In genomic region chr2:142544937-142545336, GRCm38 (mm10) we compare ENCODE assay signal across 16 mouse cellular contexts.
DNase-seq lines count a peak whose midpoint lies in the region; ATAC-seq lines count a peak whose summit lies in the region.
"Had no signal": no experiment of that assay in that cellular context is flagged by ENCODE, and none has a peak within 500 bp of the region (broad histone marks: within the 10 kb centered on the region; RNA-seq: fewer than 3 reads in every experiment).

No protein-coding gene starts in this region.

- H3K4me3 ChIP-seq in forebrain, embryonic 15.5 days, result no peak overlapping the region
- H3K4me3 ChIP-seq in forebrain, embryonic 11.5 days (ENCODE audit: low read depth, low read length), result no peak overlapping the region
- H3K4me3 ChIP-seq in forebrain, embryonic 16.5 days (replicated peaks; ENCODE audit: low read length), result no peak overlapping the region
- H3K4me3 ChIP-seq: heart, embryonic 13.5 days; liver, embryonic 12.5 days; neural tube, embryonic 13.5 days had no signal

- H3K36me3 ChIP-seq in forebrain, embryonic 15.5 days, result no peaks in the 10 kb centered on the region
- H3K36me3 ChIP-seq in forebrain, embryonic 11.5 days (ENCODE audit: control insufficient read depth, insufficient read depth, low read length), result no peaks in the 10 kb centered on the region
- no peaks in the 10 kb centered on the region for H3K36me3 ChIP-seq in forebrain, embryonic 16.5 days (ENCODE audit: control insufficient read depth, insufficient read depth)
- H3K36me3 ChIP-seq: heart, embryonic 13.5 days; liver, embryonic 12.5 days; neural tube, embryonic 13.5 days had no signal

- H3K4me1 ChIP-seq in forebrain, embryonic 15.5 days, result no peaks in the 10 kb centered on the region
- no peaks in the 10 kb centered on the region for H3K4me1 ChIP-seq in forebrain, embryonic 11.5 days (replicated peaks; ENCODE audit: control insufficient read depth, insufficient read depth, low read length)
- H3K4me1 ChIP-seq in forebrain, embryonic 16.5 days (replicated peaks; ENCODE audit: control insufficient read depth, insufficient read depth, low read length), result 0 out of 2 replicates have a peak, but pooled peaks cover 2% of the 10 kb centered on the region
- H3K4me1 ChIP-seq: heart, embryonic 13.5 days; liver, embryonic 12.5 days; neural tube, embryonic 13.5 days had no signal

- H3K9me3 ChIP-seq in forebrain, embryonic 15.5 days, result no peaks in the 10 kb centered on the region
- H3K9me3 ChIP-seq in forebrain, embryonic 11.5 days (ENCODE audit: control insufficient read depth, low read length), result no peaks in the 10 kb centered on the region
- H3K9me3 ChIP-seq in forebrain, embryonic 16.5 days (ENCODE audit: control insufficient read depth, low read length), result no peaks in the 10 kb centered on the region
- H3K9me3 ChIP-seq: heart, embryonic 13.5 days; liver, embryonic 12.5 days; neural tube, embryonic 13.5 days had no signal

- H3K27me3 ChIP-seq in forebrain, embryonic 15.5 days, result no peaks in the 10 kb centered on the region
- no peaks in the 10 kb centered on the region for H3K27me3 ChIP-seq in forebrain, embryonic 11.5 days (ENCODE audit: control insufficient read depth, insufficient read depth, low read length)
- H3K27me3 ChIP-seq in forebrain, embryonic 16.5 days (replicated peaks; ENCODE audit: control insufficient read depth, insufficient read depth, low read length), result no peaks in the 10 kb centered on the region
- H3K27me3 ChIP-seq: heart, embryonic 13.5 days; liver, embryonic 12.5 days; neural tube, embryonic 13.5 days had no signal

- WGBS in forebrain, embryonic 15.5 days, result 51% methylated on average over 6 of the region's 6 CpGs
- 89% methylated on average over 6 of the region's 6 CpGs for WGBS in forebrain, embryonic 11.5 days
- WGBS in forebrain, embryonic 16.5 days, result 51% methylated on average over 6 of the region's 6 CpGs

- no peak overlapping the region for H3K9ac ChIP-seq in forebrain, embryonic 15.5 days (replicated peaks)
- no peak overlapping the region for H3K9ac ChIP-seq in forebrain, embryonic 11.5 days (ENCODE audit: low read length)
- H3K9ac ChIP-seq in forebrain, embryonic 16.5 days (replicated peaks; ENCODE audit: low read depth, low read length), result no peak overlapping the region
- H3K9ac ChIP-seq: heart, embryonic 13.5 days; liver, embryonic 12.5 days; neural tube, embryonic 13.5 days had no signal

- DNase-seq in forebrain, embryonic 11.5 days (ENCODE audit: low spot score), result no peak
- DNase-seq in layer of hippocampus, postnatal 14 days (ENCODE audit: low spot score in 2 of 2), result peak; percentile 14 to 66
- no peak for DNase-seq in layer of hippocampus, adult 9-10 months (ENCODE audit: low spot score)
- DNase-seq in lung, postnatal 36 days, result peak; percentile 44
- DNase-seq in yolk sac, embryonic 10.5 days (ENCODE audit: low spot score), result no peak
- no peak for DNase-seq in adrenal gland, postnatal 4 days (ENCODE audit: low spot score in 2 of 2)
- DNase-seq: adrenal gland, postnatal 10 days; cerebellum, adult 2 months; heart, postnatal 36 days; right cerebral cortex, postnatal 14 days had no signal

- H3K4me2 ChIP-seq in forebrain, embryonic 15.5 days (replicated peaks), result no peak overlapping the region
- no peak overlapping the region for H3K4me2 ChIP-seq in forebrain, embryonic 11.5 days (ENCODE audit: low read depth, low read length, severe bottlenecking)
- H3K4me2 ChIP-seq in forebrain, embryonic 16.5 days (ENCODE audit: low read length), result no peak overlapping the region
- H3K4me2 ChIP-seq: heart, embryonic 13.5 days; liver, embryonic 12.5 days; neural tube, embryonic 13.5 days had no signal

- ATAC-seq in forebrain, embryonic 15.5 days (replicated peaks), result peak; percentile 93
- no peak for ATAC-seq in forebrain, embryonic 11.5 days (replicated peaks; ENCODE audit: low FRiP score)
- ATAC-seq in forebrain, embryonic 16.5 days, result peak; percentile 95
- ATAC-seq: hindbrain, embryonic 16.5 days; liver, embryonic 12.5 days had no signal

- H3K27ac ChIP-seq in forebrain, embryonic 15.5 days (replicated peaks), result no peak overlapping the region
- no peak overlapping the region for H3K27ac ChIP-seq in forebrain, embryonic 11.5 days (ENCODE audit: low read depth, low read length)
- H3K27ac ChIP-seq in forebrain, embryonic 16.5 days (ENCODE audit: low read length), result no peak overlapping the region
- H3K27ac ChIP-seq: heart, embryonic 13.5 days; liver, embryonic 12.5 days; neural tube, embryonic 13.5 days had no signal

Comparison
In these comparisons a context has a peak if more than half of its experiments do, and no peak if none do; other contexts are left out.
1. DNase-seq: peak in layer of hippocampus, postnatal 14 days (2 of 2) and lung, postnatal 36 days (single experiment); none in forebrain, embryonic 11.5 days (single experiment), layer of hippocampus, adult 9-10 months (single experiment), yolk sac, embryonic 10.5 days (single experiment) and adrenal gland, postnatal 4 days (0 of 2).